7 mouse cellular contexts compared by ENCODE assay signal in genomic region chr9:99630528-99631125, GRCm38 (mm10). TPM values are rescaled to one million over a fixed set of nuclear protein-coding genes. Genes with fewer than 3 reads are reported as not detected.
A peak's percentile ranks its signal among the peaks of the same experiment; 100 is the strongest.
DNase-seq lines count a peak whose midpoint lies in the region; ATAC-seq lines count a peak whose summit lies in the region.

No protein-coding gene starts in this region.

- peak overlapping the region; percentile 62 for H3K4me2 ChIP-seq in lung, embryonic 16.5 days (ENCODE audit: low read depth, low read length)
- peak overlapping the region; percentile 65 for H3K4me2 ChIP-seq in forebrain, embryonic 11.5 days (ENCODE audit: low read depth, low read length, severe bottlenecking)
- peak overlapping the region; percentile 80 for H3K4me2 ChIP-seq in neural tube, embryonic 12.5 days (replicated peaks)

- peak overlapping the region; percentile 60 for H3K4me3 ChIP-seq in lung, embryonic 16.5 days (ENCODE audit: low read length)
- H3K4me3 ChIP-seq in forebrain, embryonic 11.5 days (ENCODE audit: low read depth, low read length), result peak overlapping the region; percentile 46
- peak overlapping the region; percentile 58 for H3K4me3 ChIP-seq in neural tube, embryonic 12.5 days

- peak overlapping the region; percentile 96 for H3K27ac ChIP-seq in lung, embryonic 16.5 days (ENCODE audit: low read length)
- peak overlapping the region; percentile 80 for H3K27ac ChIP-seq in forebrain, embryonic 11.5 days (ENCODE audit: low read depth, low read length)
- no peak overlapping the region for H3K27ac ChIP-seq in neural tube, embryonic 12.5 days

- peak overlapping the region; percentile 82 for H3K9ac ChIP-seq in lung, embryonic 16.5 days (ENCODE audit: low read length)
- peak overlapping the region; percentile 66 for H3K9ac ChIP-seq in forebrain, embryonic 11.5 days (ENCODE audit: low read length)
- peak overlapping the region; percentile 75; the same call in 1 of the 2 replicates for H3K9ac ChIP-seq in neural tube, embryonic 12.5 days

- H3K4me1 ChIP-seq in lung, embryonic 16.5 days (replicated peaks; ENCODE audit: control insufficient read depth, insufficient read depth, low read length), result peaks cover 20% of the 10 kb centered on the region
- peaks cover 19% of the 10 kb centered on the region for H3K4me1 ChIP-seq in forebrain, embryonic 11.5 days (replicated peaks; ENCODE audit: control insufficient read depth, insufficient read depth, low read length)
- peaks cover 25% of the 10 kb centered on the region for H3K4me1 ChIP-seq in neural tube, embryonic 12.5 days

- H3K27me3 ChIP-seq in lung, embryonic 16.5 days (ENCODE audit: control insufficient read depth, insufficient read depth, low read depth, low read length), result no peaks in the 10 kb centered on the region
- H3K27me3 ChIP-seq in forebrain, embryonic 11.5 days (ENCODE audit: control insufficient read depth, insufficient read depth, low read length), result no peaks in the 10 kb centered on the region
- H3K27me3 ChIP-seq in neural tube, embryonic 12.5 days (replicated peaks), result no peaks in the 10 kb centered on the region

- DNase-seq in lung, postnatal 25 days (ENCODE audit: low spot score), result no peak
- DNase-seq in forebrain, embryonic 11.5 days (ENCODE audit: low spot score), result no peak
- peak; percentile 7 for DNase-seq in kidney, postnatal 10 days
- DNase-seq in cerebellum, adult 8-10 months, result no peak
- no peak for DNase-seq in Muller cell, postnatal 12 days (ENCODE audit: inconsistent ontology term)

- H3K36me3 ChIP-seq in lung, embryonic 16.5 days (ENCODE audit: control insufficient read depth, insufficient read depth, low read length), result peaks cover 4% of the 10 kb centered on the region
- no peaks in the 10 kb centered on the region for H3K36me3 ChIP-seq in forebrain, embryonic 11.5 days (ENCODE audit: control insufficient read depth, insufficient read depth, low read length)
- H3K36me3 ChIP-seq in neural tube, embryonic 12.5 days, result peaks cover 5% of the 10 kb centered on the region

- no peaks in the 10 kb centered on the region for H3K9me3 ChIP-seq in lung, embryonic 16.5 days (ENCODE audit: control insufficient read depth, low read length)
- H3K9me3 ChIP-seq in forebrain, embryonic 11.5 days (ENCODE audit: control insufficient read depth, low read length), result no peaks in the 10 kb centered on the region
- no peaks in the 10 kb centered on the region for H3K9me3 ChIP-seq in neural tube, embryonic 12.5 days

- no peak for ATAC-seq in lung, embryonic 16.5 days (ENCODE audit: low read depth)
- no peak for ATAC-seq in forebrain, embryonic 11.5 days (replicated peaks; ENCODE audit: low FRiP score)
- ATAC-seq in neural tube, embryonic 12.5 days (ENCODE audit: low FRiP score, low read depth), result no peak

- WGBS in lung, embryonic 16.5 days, result 25% methylated on average over 9 of the region's 9 CpGs
- WGBS in forebrain, embryonic 11.5 days, result 57% methylated on average over 9 of the region's 9 CpGs
- 52% methylated on average over 9 of the region's 9 CpGs for WGBS in neural tube, embryonic 12.5 days

RNA-seq across cellular contexts. Expression of gene Dzip1l, which starts 1.3 kb away (rescaled TPM):
- 30.4 and 36.5 TPM in 2 replicates for polyA plus RNA-seq in lung, embryonic 16.5 days (2015; fragmentation: Nextera tagmentation; extraction: Ambion mirVana)
- 21.4 and 21.7 TPM in 2 replicates for polyA plus RNA-seq in forebrain, embryonic 11.5 days (2014; fragmentation: Nextera tagmentation; extraction: Ambion mirVana)
- polyA plus RNA-seq in neural tube, embryonic 12.5 days (2016; fragmentation: Nextera tagmentation; extraction: Ambion mirVana), result 13.4 and 14.7 TPM in 2 replicates

RNA-seq across cellular contexts. Expression of gene A4gnt, which starts 18.3 kb away (rescaled TPM):
- not detected in 2 replicates for polyA plus RNA-seq in lung, embryonic 16.5 days (2015; fragmentation: Nextera tagmentation; extraction: Ambion mirVana)
- polyA plus RNA-seq in forebrain, embryonic 11.5 days (2014; fragmentation: Nextera tagmentation; extraction: Ambion mirVana), result not detected in 2 replicates
- not detected in 2 replicates for polyA plus RNA-seq in neural tube, embryonic 12.5 days (2016; fragmentation: Nextera tagmentation; extraction: Ambion mirVana)

RNA-seq across cellular contexts. Expression of gene Dbr1, which starts 55.0 kb away (rescaled TPM):
- 31.2 and 31.6 TPM in 2 replicates for polyA plus RNA-seq in lung, embryonic 16.5 days (2015; fragmentation: Nextera tagmentation; extraction: Ambion mirVana)
- polyA plus RNA-seq in forebrain, embryonic 11.5 days (2014; fragmentation: Nextera tagmentation; extraction: Ambion mirVana), result 37.2 and 39.8 TPM in 2 replicates
- polyA plus RNA-seq in neural tube, embryonic 12.5 days (2016; fragmentation: Nextera tagmentation; extraction: Ambion mirVana), result 28.1 and 28.8 TPM in 2 replicates
